Mouse (Mus musculus): Measurements from ENCODE around the gene Mpped2. TPM values are rescaled to one million over a fixed set of nuclear protein-coding genes. Genes with fewer than 3 reads are reported as not detected.

The Mpped2 gene
- total and polyA plus RNA-seq, 3 experiments, result 0.04 to 0.10 TPM; not detected in 1

GRCm38 (mm10) chr2:106855184-106855583 lies 162.1 kb downstream of the Mpped2 start:
- Histone ChIP-seq H3K27me3 (ENCODE audit: control insufficient read depth in 1 of 2, insufficient read depth in 2 of 2, low read length in 2 of 2) (no peaks in the 10 kb centered on the region; a peak in 1 of 4 replicates), H3K9me3 (replicated peaks; ENCODE audit: insufficient read depth, low read length) (no peaks in the 10 kb centered on the region), H3K27ac (ENCODE audit: control insufficient read depth, low read depth, low read length) (no peak overlapping the region), H3K4me3 (ENCODE audit: control insufficient read depth in 1 of 2, insufficient read depth in 1 of 2, low read depth in 2 of 2, low read length in 2 of 2) (no peak overlapping the region), H3K9ac (ENCODE audit: control insufficient read depth, low read depth, low read length, poor library complexity, severe bottlenecking) (no peak overlapping the region), H3K36me3 (ENCODE audit: control insufficient read depth in 1 of 2, insufficient read depth in 2 of 2, low read length in 2 of 2) (no peaks in the 10 kb centered on the region), H3K4me1 (ENCODE audit: control insufficient read depth in 1 of 2, insufficient read depth in 2 of 2, low read length in 2 of 2) (no peaks in the 10 kb centered on the region), H3K79me2 (ENCODE audit: control insufficient read depth, insufficient read depth, low read length, poor library complexity) (no peaks in the 10 kb centered on the region)
- no peak for DNase-seq (ENCODE audit: low read depth, low spot score)
- TF ChIP-seq UBTF (IDR thresholded peaks at IDR 0.05; ENCODE audit: borderline replicate concordance, insufficient read depth, low read depth, low read length) (no peak), ZKSCAN1 (IDR thresholded peaks at IDR 0.05; ENCODE audit: low read depth, low read length) (no peak), NRF1 (IDR thresholded peaks at IDR 0.05; ENCODE audit: insufficient read depth, low read depth, low read length, poor library complexity, severe bottlenecking) (no peak), MAZ (IDR thresholded peaks at IDR 0.05; ENCODE audit: low read depth, low read length) (no peak), NELFE (IDR thresholded peaks at IDR 0.05; ENCODE audit: low read depth, low read length) (no peak), ZC3H11A (IDR thresholded peaks at IDR 0.05; ENCODE audit: low read depth, low read length) (no peak), RCOR1 (IDR thresholded peaks at IDR 0.05; ENCODE audit: low read depth, low read length) (no peak), JUND (IDR thresholded peaks at IDR 0.05; ENCODE audit: low read depth, low read length) (no peak), POLR2AphosphoS2 (IDR thresholded peaks at IDR 0.05; ENCODE audit: low read length) (no peak), ELF1 (IDR thresholded peaks at IDR 0.05; ENCODE audit: low read depth, low read length) (no peak), BHLHE40 (IDR thresholded peaks at IDR 0.05; ENCODE audit: borderline replicate concordance, low read depth, low read length) (no peak), SIN3A (IDR thresholded peaks at IDR 0.05; ENCODE audit: low read length) (no peak), CHD2 (IDR thresholded peaks at IDR 0.05; ENCODE audit: low read length) (no peak), TCF12 (IDR thresholded peaks at IDR 0.05; ENCODE audit: low read depth, low read length) (no peak), MYB (IDR thresholded peaks at IDR 0.05; ENCODE audit: low read depth, low read length) (no peak)

GRCm38 (mm10) chr2:106855623-106856350 lies 162.7 kb downstream of the Mpped2 start:
- H3K79me2 ChIP-seq (ENCODE audit: control insufficient read depth, insufficient read depth, low read length, poor library complexity), result no peaks in the 10 kb centered on the region
- H3K9ac ChIP-seq (ENCODE audit: control insufficient read depth, low read depth, low read length, poor library complexity, severe bottlenecking), result no peak overlapping the region
- no peaks in the 10 kb centered on the region for H3K4me1 ChIP-seq (ENCODE audit: control insufficient read depth in 1 of 2, insufficient read depth in 2 of 2, low read length in 2 of 2)
- H3K27me3 ChIP-seq (ENCODE audit: control insufficient read depth in 1 of 2, insufficient read depth in 2 of 2, low read length in 2 of 2), result no peaks in the 10 kb centered on the region; a peak in 1 of 4 replicates
- no peak overlapping the region for H3K27ac ChIP-seq (ENCODE audit: control insufficient read depth, low read depth, low read length)
- TF ChIP-seq MXI1 (IDR thresholded peaks at IDR 0.05; ENCODE audit: low read depth, low read length) (no peak), TBP (IDR thresholded peaks at IDR 0.05; ENCODE audit: low read depth, low read length) (no peak), POLR2A (IDR thresholded peaks at IDR 0.05; ENCODE audit: control insufficient read depth in 1 of 2, insufficient read depth in 1 of 2, low read depth in 1 of 2, low read length in 2 of 2, poor library complexity in 1 of 2) (no peak), MAZ (IDR thresholded peaks at IDR 0.05; ENCODE audit: low read depth, low read length) (no peak), GATA1 (IDR thresholded peaks at IDR 0.05; ENCODE audit: low read depth, low read length) (no peak), NELFE (IDR thresholded peaks at IDR 0.05; ENCODE audit: low read depth, low read length) (no peak)
- H3K9me3 ChIP-seq (replicated peaks; ENCODE audit: insufficient read depth, low read length), result no peaks in the 10 kb centered on the region
- no peaks in the 10 kb centered on the region for H3K36me3 ChIP-seq (ENCODE audit: control insufficient read depth in 1 of 2, insufficient read depth in 2 of 2, low read length in 2 of 2)
- H3K4me3 ChIP-seq (ENCODE audit: control insufficient read depth in 1 of 2, insufficient read depth in 1 of 2, low read depth in 2 of 2, low read length in 2 of 2), result no peak overlapping the region
- no peak for DNase-seq (ENCODE audit: low read depth, low spot score)
